Mouse (Mus musculus): ENCODE data around the gene Retreg3. TPM values are rescaled to one million over a fixed set of nuclear protein-coding genes. Genes with fewer than 3 reads are reported as not detected.
A peak's percentile ranks its signal among the peaks of the same experiment; 100 is the strongest.

Gene Retreg3
- polyA plus RNA-seq, 3 experiments from 2014 or later = 15.1 to 26.8 (median 21.4) TPM

DNA sequence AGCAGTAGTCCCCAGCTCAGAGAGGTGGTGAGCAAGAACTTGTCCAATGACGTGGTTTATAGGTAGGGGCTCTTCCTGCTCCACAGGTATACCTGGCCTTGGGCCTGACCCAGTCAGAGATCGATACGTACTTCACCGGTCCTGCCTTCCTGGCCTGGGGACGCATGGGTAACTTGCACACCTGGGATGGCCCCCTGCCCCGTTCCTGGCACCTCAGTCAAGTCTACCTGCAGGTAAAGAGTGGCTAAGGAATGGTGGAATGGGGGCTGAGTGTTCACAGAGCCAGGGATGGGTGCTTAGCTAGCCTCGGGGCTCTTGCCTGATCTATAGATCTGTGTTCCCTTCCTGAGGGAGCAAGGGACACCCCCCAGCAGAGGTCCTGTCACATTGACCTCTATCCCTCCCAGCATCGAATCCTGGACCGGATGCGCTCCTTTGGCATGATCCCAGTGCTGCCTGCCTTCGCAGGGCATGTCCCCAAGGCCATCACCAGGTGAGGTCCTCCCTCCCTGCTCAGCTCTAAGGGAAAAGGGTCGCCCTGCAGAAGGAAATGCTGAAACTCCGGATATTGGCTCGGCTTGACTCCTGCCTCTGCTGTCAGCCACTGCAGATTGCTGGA is 47.8 kb downstream of the Retreg3 start:
- no peak for ATAC-seq

DNA sequence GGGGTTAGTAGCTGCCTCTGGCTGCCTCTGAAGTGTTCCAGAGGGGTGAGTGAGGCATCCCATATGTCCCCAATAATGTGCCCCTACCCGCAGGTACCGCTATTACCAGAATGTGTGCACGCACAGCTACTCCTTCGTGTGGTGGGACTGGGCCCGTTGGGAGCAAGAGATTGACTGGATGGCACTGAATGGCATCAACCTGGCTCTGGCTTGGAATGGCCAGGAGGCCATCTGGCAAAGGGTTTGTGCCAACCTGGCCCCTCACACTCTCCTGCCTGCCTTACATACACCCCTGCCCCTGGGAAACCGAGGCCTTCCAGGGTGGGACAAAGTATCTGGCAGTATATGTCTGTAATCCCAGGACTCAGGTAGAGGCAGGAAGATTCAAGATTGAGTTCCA is 48.7 kb downstream of the Retreg3 start:
- no peak for ATAC-seq

DNA sequence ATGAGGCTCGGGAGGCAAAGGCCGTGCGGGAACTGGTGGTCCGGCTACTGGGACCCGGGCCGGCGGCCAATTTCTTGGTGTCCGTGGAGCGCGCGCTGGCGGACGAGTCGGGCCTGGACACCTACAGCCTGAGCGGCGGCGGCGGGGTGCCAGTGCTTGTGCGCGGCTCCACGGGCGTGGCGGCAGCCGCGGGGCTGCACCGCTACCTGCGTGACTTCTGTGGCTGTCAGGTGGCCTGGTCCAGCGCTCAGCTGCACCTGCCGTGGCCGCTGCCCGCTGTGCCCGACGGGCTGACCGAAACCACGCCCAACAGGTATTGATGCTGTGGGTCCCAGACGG is 49.5 kb downstream of the Retreg3 start:
- ATAC-seq = peak; percentile 47

DNA sequence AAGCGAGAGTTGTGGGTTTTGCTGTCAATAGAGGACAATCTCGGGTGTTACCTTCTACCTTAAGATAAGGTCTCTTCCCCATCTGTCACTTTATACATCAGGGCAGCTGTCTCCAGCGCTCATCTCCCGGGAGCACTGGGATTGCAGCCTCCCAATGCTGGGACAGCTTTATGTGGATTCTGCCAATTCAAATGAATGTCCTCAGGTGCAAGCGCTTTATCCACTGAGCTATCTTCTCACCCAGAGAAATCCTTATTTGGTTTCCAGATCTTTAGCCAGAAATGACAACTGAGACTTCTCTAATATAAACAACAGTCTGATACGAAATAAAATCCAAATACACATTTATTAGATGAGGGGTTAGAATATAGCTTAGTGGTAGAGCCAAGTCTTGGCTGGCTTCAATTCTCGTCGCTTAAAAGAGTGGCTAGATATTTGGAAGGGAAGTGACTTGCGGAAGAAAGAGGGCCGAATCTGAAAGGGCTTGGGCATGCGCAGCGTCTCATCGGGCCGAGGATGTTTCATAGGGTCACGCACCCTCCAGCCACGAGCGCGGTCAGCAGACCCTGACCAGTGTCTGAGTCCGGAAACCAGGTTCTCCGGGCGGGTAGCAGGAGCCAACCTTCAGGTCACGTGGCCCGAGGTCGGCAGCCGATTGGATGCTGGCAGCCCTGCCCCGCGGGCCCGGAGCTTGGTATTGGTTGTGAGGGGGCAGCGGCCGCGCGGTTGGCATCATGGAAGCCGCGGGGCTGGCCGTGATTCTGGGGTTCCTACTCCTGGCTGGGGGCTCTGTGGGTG is 50.1 kb downstream of the Retreg3 start, which contains the start of gene Naglu:
Gene Naglu (plus strand): TSS at position 622 of the 798 bp plus-strand sequence.
- ATAC-seq = peak; percentile 93

DNA sequence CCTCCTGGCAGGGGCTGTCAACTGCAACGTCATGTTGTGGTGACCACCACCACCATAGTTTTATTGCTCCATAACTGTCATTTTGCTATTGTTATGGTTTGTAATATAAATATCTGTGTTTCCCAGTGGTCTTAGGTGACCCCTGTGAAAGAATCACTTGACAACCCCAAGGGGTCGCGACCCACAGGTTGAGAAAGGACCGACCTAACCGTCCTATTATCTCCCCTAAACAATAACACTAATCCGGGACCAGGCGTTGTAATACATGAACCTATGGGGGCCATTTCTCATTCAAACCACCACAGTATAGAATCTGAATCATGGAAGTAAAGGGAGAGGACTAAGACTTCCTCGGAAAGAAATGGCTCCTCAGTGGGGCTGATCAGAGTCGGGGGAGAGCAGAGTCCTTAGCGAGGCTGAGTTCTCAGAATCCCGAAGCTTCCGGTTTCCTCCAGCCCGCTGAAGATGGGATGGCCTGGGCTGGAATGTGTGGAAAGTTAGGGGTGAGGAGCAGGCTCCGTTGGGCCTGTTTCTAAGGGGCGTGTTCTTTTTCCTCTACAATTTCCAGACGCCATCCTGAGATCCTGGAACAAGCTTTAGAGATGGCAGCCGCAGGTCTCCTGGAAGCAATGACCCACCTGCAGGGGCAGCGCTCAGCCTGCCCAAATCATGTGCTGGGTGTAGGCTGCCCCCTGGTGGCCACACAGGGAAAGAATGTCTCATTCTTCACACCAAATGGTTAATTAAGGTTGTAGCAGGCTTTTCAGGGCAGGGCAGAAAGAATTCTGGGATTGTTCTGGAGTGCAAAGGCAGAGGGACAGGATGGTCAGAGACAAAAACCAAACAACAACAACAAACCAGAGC is 52.9 kb downstream of the Retreg3 start:
- ATAC-seq = peak; percentile 38

DNA sequence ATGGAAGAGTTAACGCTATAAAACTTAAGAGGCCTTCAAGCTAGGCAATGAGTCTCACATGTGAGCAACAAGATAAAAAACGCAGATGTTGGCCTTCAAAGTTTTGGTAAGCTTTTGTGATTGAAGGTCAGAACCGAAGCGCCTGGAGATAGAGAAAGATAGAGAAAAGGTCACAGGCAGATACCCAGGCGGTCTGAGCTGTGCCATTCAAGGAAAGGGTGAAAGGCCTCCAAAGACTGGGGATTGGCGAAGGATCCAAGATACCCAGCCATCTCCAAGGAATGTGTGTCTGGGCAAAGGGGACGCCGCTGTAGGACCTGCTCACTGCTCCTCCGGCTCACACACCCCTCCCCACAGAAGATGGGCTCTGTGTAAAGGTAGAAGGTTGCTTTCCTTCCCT is 54.7 kb downstream of the Retreg3 start:
- no peak for ATAC-seq

DNA sequence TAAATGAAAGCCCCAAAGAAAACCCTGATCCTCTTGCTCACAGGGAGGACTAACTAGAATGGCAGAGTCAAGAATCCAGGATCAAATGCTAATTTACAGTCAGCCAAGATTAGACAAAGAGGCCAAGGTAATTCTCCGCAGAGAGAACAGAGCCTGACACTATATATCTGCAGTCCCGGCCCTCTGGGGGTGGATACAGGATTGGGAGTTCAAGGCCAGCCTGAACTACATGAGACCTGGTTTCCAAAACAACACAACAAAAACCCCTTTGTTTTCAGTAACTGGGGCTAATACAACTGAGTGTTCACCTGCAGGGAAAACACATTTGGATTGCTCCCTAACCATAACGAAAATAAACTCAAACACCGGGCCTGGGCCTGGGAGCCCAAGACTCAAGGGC is 55.2 kb downstream of the Retreg3 start:
- no peak for ATAC-seq

DNA sequence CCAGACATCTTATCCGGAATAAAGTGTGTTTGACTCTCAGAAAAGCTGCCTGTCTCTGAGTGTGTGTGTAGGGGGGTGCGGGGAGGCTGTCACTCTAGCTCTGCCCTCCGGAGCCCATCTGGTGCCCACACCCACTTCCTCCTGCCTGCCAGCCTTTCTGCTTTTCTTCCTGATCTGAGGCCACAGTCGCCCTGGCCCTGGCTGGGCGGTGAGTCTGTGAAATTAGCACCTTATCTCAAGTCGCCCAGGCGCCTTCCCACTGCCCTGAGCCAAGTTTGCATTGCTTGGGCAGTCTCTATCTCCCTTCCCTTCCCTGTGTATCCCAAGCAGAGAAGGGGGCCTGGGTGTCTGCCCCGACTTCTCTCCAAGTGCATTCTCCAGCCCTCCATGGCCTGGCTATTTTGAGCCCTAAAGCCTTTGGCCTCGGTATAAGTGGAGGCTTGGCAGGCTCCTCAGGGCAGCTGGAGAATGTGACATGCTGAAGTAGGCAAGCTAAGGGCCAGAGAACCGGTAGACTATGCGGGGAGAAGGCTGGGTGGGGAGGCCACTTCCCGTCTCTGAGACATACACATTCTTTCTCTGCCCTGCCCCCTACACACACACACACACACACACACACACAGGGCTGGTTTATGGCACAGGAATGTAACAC is 55.9 kb downstream of the Retreg3 start:
- ATAC-seq = peak; percentile 42

DNA sequence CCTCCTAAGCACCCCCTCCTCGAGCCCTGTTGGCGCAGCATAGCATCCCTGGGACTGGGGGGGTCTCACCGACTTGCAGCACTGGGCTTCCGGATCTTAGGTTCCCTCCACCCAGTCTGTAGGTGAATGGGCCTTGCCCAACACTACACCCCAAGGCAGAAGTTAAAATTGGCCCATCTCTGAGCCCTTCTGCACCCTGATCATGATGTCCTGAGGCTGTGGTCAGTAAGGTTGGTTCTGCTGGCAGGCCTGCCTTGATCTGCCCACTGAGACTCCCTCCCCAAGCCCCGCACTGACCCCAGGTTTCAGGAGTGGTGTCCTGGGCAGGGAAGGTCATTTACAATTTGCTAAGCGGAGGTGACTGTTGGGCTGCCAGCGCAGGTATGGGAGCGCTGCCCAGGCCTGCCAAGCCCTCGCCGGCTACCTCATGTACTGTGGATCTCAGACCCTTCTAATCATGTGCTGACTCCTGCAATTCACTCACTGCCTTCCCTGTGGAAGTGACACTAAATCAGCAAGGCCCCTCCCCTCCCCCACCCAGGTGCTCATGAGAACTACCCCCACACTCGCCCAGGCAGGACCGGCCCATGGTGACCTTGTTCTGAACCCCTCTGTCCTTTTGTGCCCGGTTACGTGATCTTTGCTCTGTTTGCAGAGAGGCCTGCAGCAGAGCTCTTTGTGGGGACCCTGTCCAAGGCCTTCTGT is 56.6 kb downstream of the Retreg3 start:
- no peak for ATAC-seq

DNA sequence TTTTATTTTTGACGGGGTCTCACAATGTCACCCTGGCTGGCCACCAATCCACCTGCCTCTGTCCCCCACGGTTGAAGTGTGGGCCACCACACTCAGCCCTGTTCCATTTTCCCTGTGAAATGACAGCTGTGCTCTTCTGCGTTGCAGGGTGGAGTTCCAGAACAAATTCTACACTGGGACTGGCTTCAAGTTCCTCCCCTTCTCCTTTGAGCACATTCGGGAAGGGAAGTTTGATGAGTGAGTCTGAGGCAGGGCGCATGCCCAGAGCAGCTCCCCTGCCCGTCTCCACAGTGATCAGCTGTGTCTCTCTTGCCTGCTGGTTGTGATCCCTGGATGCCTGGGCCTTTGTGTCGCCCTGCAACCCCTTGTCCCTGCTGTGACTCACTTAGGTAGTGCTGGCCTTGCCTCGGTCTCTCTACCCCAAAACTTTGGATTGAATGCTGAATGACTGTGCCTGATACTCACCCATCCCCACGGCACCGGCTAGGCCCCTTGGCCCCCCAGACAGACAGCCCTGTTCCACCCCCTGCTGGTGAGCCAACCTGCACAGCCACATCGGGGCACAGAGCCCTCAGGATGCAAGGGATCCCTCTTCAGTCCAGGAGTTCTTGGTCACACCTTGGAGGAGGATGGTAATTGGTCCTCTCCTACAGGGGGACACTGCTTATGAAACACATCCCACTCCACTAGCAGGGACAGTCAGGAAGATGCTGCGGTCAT is 57.4 kb downstream of the Retreg3 start:
- ATAC-seq = no peak

DNA sequence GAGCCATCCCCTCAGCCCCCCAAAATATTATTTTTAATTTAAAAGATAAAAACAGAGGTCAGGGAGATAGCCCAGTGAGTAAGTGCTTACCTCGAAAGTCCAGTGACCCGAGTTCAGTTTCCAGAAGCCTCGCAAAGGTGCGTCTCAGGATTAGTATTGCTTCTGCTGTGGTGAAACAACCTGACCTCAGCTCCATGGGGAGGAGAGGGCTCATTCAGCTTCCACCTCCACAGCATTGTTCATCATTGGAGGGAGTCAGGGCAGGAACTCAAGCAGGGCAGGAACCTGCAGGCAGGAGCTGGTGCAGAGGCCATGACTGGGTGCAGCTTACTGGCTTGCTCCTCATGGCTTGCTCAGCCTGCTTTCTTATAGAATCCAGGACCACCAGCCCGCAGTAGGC is 58.6 kb downstream of the Retreg3 start:
- no peak for ATAC-seq

DNA sequence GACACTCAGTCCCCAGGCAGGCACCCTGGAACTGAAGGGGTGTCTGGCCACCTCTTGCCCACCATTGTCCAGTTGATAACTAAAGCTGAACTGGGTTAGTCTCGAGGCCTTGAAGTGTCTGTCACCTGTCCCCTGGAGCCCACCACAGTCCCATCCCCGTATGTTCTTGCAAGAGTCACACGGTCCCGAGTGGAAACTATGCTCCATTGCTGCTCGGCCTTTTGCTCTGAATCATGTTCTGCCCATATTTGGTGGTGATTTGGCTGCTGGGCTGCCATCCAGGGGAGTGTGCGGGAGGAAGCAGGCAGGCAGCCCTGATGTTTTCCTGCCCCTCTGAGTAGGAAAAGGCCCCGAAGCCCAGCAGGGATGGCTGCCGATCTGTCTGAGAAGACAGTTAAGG is 59.6 kb downstream of the Retreg3 start:
- ATAC-seq = peak; percentile 26

DNA sequence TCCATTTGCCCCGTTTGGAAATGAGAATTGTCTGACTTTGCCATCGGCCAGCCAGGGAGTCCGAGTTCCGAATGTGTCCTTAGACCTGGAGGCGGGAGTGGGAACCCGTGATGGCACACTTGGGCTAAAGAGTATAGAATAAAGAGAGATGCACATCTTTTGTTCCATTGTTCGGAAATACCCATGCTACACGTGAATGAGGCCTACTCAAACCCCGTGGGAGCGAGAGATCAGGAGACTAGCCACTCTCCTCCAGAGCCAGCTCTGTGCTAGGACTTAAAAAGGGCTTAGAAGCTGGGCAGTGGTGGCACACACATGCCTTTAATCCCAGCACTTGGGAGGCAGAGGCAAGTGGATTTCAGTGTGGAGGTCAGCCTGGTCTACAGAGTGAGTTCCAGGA is 60.2 kb downstream of the Retreg3 start:
- no peak for ATAC-seq

DNA sequence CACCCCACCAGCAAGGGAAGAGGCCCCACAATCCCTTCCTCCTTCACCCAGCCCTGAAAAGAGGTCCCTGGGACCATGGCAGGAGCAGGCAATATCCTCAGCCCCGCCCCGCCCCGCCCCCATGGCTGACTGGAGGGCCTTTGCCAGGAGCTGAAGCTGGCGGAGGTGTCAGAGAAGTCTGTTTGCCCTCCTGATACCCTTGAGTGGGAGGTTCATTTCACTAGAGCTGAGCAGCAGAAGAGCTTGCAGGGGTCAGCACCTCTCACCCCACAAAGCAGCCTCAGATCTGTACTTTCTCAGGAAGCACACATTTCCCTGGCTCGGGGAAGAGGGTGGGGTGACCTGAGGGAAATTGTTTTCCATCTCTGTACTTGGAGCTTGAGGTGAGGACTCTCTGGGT is 61.0 kb downstream of the Retreg3 start:
- no peak for ATAC-seq

DNA sequence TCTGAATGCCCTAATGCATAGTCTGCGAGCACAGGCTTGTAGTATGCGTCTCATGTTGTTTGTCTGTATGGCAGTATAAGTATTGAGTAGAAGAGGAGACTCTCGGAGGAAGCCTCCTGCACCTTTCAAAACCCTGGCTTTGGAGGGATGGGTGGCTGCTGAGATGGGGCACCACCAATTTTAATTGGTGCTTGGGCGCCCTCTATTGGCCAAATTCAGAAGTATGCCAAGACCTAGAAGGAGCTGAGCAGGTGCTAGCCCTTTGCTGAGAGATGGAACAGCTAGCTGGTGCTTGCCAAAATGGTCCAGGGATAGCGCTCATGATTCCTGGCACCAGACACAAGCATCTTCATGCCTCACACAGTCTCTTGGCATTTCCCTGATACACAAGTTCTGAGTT is 61.8 kb downstream of the Retreg3 start:
- ATAC-seq = peak; percentile 66

DNA sequence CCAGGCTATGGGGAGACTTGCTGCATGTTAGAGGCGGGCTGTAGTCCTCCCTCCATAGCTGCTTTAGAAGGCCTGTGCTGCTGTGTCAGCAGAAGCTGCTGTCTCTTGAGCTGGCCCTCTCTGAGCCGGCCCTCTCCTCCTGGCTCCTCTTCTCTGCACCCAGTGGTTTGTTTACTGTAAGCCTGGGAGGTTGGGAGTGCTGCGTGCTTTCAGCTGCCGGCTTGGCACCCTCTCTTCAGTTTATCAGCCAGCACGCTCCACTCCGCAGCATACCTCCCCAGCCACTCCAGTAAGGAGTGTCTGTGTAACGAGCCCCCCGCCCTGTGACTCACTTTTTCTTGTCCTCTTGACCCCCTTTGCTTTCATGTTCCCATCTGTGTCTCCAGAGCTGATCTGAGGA is 62.8 kb downstream of the Retreg3 start:
- ATAC-seq = no peak

DNA sequence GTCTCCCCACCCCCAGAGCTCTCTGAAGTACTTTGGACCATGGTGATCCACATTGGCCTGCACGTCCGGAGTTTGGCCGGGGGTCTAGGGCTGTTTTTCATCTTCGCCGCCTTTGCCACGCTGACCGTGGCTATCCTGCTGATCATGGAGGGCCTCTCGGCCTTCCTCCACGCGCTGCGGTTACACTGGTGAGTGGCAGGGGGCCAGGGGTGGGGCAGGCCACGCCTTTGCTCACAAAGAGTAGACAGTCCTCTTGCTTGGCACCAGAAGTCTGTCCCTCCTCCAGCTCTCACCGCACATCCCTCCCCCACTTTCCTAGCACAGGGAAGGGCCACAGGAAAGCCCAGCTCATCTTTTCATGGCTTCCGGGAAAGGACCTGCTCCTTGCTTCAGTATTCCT is 64.3 kb downstream of the Retreg3 start:
- no peak for ATAC-seq

DNA sequence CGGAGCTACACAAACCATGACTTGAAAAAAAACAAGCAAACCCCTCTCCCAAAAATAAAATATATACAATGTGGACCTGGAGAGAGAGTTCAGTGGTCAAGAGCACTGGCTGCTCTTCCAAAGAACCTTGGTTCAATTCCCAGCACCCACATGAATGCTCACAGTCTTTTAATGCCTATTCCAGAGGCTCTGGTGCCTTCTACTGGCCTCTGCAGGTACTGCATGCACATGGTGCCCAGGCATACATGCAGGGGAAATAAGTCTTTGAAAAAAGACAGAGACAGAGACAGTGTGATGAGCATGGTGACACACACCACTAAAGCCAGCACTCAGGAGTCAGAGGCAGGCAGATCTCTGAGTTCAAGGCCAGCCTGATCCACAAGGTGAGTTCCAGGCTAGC is 65.7 kb downstream of the Retreg3 start:
- ATAC-seq = no peak

DNA sequence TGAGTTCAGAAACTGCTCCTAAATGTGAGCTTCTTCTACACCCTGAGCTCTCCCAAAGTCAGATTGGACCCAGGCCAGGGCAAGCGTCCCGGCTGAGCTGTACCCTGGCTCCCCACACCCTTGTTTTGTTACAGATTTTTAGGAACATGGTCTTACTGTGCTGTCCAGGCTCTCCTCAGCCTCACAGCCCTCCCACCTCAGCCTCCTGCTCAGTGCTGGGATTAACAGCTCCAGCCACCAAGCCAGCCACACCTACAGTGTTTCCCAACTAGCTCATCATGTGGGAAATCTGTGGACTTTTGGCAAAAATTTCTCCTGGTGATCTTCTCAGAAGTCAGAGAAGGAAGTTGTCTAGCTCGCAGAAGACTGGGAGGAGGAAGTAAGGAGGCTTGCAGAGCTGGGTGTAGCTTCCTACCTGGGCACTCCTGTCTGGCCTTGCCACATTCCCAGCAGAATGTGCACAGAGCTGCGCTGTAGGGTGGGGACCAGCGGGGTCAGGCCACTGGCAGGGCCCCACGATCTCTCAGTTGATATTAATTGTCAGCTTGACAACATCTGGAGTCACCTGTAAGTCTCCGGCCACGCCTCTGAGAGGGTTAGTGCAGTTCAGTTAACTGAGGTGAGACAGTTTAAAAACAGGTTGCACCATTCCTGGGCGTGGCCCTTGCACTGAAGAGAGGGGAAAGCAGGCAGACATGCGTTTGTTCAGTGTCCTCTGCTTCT is 66.8 kb downstream of the Retreg3 start:
- ATAC-seq = no peak

DNA sequence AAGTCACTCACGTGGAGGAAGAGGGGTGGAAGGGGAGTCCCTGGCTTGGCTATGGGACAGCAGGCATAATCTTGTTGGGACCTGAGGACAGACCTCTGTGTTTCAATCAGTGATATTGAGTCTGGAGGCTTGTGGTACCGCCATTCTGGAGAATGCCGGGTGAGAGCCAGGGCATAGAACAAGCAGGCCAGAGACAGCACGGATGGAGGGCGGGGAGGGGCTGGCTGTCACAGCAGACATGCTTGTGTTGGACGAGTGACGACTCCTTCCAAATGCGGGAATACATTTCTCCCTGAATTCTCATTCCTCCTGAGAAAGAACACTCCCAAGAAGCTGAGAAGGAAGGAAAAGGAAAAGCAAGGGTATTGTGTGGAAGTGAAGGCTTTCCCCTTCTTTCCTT is 68.1 kb downstream of the Retreg3 start:
- no peak for ATAC-seq

DNA sequence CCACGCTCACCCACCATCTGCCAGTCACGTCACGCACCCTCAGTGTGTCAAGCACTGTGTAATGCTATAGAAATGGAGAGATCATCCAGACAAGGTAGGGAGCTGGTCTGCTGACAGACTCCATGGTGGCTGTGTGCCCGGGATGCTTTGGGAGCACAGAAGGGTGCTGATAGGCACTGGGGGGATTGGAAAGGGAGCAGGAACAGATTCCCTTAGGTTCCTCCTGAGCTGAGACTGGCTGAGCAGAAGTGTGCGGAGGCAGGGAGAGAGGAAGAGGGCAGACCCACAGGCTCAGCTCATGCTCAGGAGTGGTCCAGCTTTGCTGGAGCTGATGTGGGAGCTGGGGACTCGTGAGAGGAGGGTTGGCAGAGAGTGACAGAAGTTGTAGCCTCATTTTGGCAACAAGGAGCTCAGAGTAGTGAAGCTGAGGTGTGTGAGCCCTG is 68.6 kb downstream of the Retreg3 start:
- no peak for ATAC-seq
